Mouse (Mus musculus): ENCODE results near the gene Yod1.

- TF ChIP-seq CTCF (IDR thresholded peaks at IDR 0.05; ENCODE audit: control insufficient read depth, insufficient read depth, insufficient replicate concordance, low read depth, low read length) (no peak), POLR2A (IDR thresholded peaks at IDR 0.05; ENCODE audit: control insufficient read depth, low read depth, low read length) (no peak)
These were observed 14.7 kb downstream of the Yod1 start, which contains the start of gene AA986860 for GRCm38 (mm10) chr1:130731741-130732337.

Data from testis, adult 2 months (tissue).